Mouse (Mus musculus) adrenal gland, postnatal 4 days (tissue): ENCODE results near the gene Pgs1. TPM values are rescaled to one million over a fixed set of nuclear protein-coding genes. Genes with fewer than 3 reads are reported as not detected.
A peak's percentile ranks its signal among the peaks of the same experiment; 100 is the strongest.

ENCODE experiments used
- DNase-seq, 2 experiments: peaks; one replicate each; pipeline ENCODE4 v3.0.0; 2021 to 2022; ENCODE audit warnings: low spot score in 2 of 2, mixed read lengths in 2 of 2
- total RNA-seq, 2 experiments: library from RNA; stranded (reverse); gene quantifications; 2 replicates each; pipeline ENCODE4 v1.2.3; 2021

Gene Pgs1
- total RNA-seq, 2 experiments from 2014 or later = 39.1 to 40.4 TPM

DNA sequence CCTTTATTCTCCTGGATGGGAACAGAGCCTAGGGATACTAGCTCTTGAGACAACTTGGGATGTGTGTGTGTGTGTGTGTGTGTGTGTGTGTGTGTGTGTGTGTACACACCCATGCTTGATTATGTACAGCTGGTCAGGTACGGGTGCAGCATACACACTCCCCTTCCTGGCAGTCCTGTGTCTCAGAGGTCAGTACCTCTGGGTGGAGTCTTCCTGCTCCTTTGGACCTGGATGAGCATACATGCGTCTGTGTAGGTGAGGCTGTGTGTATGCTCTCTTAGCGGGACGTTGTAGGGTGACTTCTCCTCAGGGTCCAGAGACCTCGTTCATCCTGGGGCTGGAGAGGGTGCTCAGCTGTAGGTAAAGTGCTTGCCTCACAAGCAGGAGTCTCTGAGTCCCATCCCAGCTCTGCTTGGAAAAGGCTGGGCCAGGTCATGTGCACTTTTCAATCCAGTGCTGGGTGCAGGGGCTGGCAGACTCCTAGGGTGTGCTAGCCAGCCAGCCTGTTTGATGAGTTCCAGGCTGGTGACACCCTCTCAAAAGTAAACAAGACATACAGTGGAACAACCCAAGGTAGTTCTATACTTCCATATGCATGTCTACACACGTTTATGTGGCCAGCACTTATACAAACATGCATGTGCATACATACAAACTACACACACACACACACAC lies 13.3 kb downstream of the Pgs1 start:
- no peak for DNase-seq

DNA sequence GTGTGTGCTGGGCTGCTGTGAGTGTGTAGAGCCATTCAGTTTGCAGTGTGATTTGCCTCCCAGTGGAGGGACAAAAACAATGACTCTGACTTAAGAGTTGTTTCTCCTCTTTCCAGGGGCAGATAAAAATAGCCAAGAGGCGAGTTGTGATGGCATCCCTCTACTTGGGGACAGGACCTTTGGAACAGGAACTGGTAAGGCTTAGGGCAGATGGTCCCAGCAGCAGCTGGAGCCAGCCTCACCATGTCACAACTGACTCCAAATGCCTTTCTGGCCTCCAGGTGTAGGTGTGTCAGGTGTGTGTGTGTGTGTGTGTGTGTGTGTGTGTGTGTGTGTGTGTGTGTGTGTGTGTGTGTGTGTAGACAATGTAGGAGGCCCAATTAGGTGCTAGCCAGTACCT lies 14.0 kb downstream of the Pgs1 start:
- no peak for DNase-seq

DNA sequence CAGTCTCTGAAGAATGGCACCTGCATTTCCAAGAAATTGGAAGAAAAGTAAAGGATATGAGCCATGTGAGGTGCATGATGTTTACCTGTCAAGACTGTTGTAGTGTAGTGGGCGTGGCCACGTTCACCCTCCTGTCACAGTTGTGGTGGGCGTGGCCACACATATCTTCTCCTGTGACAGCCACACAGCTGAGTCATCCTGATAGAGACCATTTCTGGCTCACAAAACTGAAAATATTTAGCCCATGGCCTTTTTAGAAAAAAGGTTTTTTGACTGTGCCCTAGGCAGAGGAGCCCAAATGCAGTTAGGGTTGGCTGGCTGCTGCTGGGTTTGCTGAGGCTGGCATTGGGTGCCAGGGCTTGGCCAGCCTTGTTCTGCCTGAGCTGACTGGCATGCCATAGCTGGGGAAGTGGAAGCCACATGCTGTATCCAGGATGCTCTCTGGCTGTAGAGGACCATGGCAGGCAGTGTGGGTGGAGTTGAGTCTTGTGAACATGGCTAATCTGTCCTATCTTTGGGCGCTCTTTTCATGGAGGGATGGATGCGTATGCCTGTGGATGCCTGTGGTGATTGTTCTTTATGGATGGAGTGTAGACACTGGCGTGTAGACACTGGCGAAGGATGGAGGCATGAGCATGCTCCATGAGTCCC lies 14.6 kb downstream of the Pgs1 start:
- DNase-seq = no peak

DNA sequence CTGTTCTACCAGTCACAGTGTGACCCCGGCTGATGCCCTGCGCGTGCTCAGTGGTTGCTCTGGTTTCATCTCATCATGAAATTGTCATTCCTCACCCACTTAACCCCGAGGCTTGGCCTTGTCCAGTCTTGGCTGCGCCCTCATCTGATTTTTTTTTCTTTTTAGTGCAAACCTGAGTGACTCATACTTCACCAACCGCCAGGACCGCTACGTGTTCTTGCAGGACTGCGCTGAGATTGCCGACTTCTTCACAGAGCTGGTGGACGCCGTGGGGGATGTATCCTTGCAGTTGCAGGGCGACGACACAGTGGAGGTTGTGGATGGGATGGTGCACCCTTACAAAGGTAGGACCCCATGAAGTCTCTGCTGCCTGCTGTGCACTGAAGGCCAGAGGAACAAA lies 17.1 kb downstream of the Pgs1 start:
- no peak for DNase-seq

DNA sequence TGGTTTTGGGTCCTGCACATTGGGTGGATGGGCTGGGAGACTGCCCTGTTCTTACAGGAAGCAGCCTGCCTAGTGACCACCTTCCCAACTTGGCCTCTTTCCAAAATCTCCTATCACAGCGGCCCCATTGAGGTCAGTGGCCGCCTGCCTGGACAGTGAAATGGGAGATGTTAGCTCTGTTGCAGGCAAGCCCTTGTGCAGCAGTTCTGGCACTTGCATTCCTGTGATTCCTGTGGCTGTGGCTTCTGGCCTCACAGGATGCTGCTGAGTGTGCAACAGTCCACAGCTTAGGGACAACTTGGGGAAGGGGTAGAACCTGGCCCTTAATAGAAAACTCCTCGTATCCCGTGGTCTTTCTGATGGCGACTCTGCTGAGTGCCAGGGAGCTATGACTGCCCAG lies 17.6 kb downstream of the Pgs1 start:
- DNase-seq = no peak

DNA sequence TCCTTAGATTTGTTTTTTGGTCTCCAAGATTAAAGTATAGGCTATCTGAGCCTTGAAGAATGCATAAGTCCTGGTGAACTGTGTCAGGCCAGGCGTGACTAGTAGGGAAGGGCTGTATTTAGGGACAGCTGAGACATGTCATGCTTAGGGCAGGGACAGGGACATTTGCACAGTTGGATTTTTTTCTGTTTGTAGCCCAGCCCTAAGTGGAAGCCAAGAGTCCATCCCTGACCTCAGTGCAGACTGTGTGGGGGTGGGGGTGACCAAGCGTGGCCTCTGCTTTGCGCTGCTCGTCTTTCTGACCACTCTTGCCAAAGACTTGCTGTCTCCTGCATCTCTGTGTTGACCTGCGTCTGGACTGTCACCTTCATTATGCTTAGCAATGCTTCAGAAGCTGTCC lies 18.1 kb downstream of the Pgs1 start:
- no peak for DNase-seq

DNA sequence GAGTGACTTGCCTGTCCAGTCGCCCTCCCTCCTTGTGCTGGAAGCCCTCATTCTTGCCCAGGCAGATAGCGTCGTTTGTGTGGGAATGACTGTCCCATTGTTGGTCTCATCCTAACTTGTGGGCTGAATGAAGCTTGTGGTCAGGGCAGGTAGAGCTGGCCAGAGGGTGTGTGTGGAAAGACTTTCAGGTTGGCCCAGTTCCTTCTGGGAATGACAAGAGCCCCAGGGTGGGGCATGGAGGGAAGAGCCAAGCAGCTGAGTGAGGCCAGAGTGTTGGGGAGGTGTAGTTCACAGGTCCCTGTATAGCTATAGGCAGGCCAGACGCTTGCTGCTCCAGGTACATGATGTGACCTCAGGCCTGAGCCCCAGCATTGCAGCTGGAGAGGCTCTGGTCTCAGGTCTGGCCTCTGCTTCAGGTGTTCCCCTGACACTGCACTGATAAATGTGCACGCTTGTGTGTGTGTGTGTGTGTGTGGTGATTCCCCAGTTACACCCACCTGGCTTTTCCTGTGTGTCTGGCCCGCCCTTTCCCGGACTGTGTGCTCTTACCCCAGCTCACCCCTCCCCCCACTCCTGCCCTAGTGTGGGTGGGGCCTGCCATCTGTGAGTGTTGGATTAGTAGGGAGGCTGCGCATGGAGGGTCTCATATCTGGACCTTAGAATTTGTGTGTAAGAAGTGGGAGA lies 21.5 kb downstream of the Pgs1 start:
- no peak for DNase-seq

DNA sequence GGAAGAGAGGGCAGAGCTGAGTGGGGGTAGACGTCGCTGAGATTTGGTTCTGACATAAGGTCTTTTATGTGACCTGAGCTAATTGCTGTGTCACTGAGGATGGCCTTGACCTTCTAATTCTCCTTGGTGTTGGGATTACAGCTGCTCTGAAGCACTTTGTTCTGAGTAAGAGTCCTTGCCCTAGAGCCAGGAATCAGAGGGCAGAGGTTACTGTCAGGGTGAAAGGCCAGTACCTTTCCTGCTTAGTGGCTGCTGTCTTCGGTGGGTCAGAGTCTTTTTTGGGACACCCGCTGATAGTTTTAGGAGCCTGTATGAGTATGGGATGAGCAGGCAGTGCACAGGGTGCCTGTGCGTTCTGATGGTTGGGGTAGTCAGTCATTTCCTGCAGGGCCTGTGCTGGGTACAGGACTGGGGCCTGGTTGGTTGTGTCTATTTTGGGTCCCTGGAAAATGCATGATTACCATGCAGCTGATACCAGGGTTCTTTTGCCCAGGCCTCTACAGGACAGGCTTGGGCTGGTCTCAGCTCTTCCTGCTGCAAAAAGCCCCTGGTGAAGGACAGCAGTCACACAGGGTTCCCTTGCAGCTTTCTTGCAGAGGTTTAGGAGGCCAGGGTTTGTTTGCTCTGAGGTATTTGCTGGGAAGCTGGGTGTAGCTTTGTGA lies 22.2 kb downstream of the Pgs1 start:
- DNase-seq = no peak

DNA sequence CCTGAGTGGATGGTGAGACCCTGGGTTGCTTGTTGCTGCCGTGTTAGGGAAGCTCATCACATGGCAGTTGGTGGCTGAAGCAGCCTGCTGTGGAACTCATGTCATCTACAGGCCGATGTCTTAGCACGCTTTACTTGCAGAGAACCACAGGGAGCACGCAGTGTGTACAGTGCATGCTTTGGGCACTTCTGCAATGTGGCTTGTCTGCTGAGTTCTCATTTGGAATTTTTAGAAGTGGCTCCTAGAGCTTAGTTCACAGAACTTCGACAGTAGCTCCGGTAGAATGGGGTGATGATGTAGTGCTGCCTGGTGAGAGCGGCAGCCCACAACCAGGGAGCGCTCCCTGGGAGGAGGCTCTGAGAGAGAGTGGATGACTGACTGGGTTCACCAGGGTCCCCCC lies 22.8 kb downstream of the Pgs1 start:
- DNase-seq = no peak

DNA sequence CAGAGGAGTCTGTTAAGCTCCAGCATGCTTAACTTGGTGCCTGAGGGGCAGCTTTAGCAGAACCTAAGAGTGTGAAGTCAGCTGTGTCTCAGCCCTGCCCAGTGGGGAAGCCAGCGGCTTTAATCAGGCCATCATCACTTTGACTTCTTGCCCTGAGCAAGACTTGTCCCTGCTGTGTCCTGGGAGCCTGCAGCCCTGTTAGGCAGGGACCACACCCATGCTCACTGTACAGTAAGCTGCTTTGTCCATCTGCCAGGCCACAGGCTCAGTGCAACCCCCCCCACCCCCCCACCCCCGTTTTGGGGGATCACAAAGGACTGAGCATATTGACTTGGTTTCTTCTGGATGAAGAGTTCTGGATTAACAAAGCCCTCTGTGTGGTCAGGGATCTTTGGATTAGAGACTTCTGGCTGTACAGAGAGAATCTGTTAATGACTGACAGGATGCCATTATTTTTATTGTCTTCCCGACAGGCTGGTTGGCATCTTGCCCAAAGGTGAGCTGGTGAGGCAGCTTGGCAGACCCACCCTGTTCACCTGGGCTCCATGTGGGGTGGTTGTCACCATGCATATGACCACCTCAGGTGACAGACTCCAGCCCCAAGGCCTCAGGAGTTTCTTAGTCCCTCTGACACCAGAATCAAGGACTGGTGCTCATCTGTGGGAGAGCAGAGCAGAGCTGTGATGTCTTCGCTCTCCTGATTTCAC lies 23.9 kb downstream of the Pgs1 start:
- no peak for DNase-seq

DNA sequence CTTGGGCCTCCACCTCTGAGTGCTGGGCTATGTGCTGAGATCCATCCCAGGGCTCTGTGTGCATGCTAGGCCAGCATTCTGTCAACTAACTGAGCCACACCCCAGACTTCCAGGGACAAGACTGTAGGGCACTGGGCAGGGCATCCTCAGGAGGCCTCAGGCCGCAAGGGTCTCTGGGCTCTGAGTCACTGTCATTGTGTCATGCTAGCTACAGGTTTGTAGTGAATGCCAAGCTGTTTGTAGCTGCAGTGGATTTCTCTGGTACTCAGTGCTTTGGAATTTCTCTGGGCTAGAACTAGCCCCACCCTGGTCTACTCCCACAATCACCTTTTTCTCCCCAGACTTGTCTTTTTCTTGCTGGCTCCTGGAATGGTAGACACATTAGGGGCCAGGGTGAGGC lies 26.5 kb downstream of the Pgs1 start:
- no peak for DNase-seq

DNA sequence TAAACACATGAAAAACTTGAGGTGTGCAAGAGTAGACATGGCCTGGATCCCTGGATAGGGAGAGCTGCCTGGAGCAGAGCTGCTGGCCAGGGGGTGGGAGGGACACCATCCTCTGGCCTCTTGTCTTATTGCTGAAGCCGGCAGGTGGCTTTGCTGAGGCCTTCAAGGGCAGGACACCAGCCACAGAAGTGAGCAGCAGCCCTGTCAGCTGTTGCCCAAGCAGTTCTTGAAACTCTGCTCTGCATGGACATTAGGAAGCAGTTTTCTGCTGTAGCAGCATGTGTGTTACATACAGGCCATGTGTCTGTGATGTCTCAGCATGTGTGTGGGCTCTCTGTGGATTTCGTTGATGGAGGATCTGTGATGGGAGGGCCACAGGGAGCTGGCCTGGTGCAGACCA lies 27.2 kb downstream of the Pgs1 start:
- DNase-seq = no peak

DNA sequence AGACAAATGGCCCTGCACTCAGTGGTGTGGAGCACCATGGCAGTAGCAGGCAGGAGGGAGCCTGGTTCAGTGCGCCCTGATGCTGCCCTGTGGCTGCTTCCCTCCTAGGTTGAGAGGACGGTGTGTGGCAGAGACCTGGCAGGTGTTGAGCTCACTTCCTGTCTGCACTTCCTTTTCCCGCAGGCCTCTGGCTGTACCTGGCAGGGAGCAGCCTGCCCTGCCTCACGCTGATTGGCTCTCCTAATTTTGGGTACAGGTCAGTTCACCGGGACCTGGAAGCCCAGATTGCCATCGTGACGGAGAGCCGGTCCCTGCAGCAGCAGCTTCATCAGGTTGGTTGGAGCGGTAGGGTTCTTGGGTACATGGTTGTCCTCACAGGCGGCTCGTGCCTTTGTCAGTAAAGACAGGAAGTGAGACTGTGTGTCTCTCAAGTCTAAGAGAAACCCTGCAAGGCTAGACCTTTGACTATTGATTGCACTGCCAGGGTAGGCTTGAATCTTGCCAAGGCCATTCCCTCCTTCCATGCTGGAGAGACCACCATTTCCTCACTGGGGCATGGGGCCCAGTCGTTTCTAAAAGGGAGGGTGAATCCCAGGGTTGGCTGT lies 28.4 kb downstream of the Pgs1 start:
- DNase-seq = no peak

DNA sequence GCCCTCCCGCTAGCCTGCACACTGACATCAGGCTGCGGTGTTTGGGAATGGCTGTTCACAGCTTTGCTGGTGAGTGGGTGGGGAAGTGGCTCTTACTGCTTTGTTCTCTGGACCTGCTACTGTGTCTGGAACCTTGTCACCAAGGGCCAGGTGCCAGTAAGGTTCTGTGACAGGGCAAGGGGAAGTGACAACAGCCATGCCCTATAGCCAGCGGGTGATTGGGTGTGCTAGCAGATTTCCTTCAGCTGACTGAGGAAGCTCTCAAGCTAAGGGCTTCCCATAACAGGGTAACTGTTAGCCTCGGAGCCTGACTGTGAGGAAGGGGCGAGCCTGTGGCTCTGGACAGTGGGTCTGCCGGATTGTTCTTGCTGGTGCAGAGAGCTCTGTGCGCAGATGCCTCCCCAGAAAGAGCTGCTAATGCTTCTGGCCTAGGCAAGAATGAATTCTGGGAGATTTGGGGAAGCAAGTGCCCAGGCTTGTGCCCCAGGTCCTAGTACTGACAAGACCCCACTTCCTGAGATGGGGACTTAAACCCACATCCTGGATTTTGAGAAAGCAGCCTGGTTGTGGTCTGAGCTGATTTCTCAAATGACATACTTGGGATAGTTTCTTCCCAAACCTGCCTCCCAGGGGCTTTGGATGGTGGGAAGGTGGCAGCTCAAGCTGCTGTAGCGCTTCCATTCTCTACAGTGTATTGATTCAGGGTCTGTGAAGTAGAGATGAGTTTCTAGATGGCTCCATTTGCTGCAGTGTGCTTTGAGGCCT lies 29.5 kb downstream of the Pgs1 start:
- no peak for DNase-seq

DNA sequence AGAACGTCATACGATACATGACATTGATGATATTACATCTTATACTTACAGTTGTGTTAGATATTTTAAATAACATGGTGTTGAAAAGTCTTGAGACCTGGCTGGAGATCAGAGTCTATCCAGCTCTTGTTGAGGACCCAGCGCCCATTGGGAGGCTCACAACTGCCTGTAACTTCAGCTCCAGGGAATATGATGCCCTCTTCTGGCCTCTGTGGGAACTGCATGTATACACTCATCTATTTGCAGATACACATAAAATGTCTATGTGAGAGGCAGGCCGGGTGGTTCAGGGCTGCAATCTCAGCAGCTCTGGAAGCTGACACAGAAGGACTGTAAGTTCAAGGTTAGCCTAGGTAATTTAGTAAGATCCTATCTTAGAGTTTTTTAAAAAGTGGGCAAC lies 32.2 kb downstream of the Pgs1 start:
- DNase-seq = no peak

DNA sequence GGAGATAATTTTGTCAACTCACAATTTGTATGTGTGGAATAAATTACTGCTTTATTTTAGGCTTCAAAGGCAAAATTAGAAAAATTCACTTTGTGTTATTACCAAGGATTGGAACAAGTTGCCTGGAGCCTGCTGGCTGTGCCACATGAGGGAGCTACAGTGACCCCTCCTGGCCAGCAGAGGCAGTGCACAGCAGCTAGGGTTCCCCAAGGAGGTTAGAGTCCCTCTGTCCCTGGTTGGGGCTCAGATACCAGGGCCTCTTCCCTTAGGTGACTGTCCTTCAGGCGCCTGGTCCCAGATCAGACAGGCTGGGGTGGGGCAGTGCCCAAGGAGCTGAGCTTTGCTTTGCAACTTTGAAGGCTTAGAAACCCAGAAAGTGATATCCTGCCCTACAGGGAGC lies 35.7 kb downstream of the Pgs1 start:
- DNase-seq = peak; percentile 44 to 49

DNA sequence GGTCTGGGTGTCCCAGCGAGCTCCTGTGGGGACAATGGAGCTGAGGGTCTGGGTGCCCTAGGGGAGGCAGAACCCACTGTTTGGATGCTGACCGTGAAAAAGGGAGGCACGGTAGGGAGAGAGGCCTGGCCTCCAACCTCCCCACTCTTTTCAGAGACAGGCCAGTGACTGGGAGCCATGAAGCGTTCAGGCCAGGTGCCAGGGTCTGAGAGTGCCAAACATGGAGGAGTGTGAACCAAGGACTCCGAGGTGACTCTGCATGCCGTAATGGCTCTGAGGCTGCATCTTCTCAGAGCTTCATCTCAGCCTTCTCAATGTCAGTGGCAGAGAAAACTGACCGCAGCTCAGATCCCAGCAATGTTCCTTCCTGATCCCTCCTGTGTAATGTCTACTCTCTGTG lies 37.4 kb downstream of the Pgs1 start:
- no peak for DNase-seq

DNA sequence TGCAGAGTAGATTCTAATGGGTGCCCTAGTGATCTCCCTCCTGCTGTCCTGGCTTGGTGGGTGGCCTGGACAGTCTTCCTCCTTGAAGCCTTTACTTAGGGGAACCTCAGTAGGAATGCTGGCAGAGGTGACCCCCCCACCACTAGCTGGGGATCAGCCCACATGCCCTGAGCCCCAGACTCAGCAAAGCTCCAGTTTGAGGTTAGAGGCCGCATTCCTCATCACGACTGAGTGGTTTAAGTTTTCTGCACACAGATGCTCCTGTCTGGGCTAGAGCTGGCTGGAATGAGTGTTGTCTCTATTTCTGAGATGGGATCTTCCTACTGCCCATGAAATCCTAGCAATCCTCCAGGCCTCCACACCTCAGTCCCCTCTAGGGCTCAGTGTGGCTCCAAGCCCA lies 38.0 kb downstream of the Pgs1 start:
- DNase-seq = no peak

DNA sequence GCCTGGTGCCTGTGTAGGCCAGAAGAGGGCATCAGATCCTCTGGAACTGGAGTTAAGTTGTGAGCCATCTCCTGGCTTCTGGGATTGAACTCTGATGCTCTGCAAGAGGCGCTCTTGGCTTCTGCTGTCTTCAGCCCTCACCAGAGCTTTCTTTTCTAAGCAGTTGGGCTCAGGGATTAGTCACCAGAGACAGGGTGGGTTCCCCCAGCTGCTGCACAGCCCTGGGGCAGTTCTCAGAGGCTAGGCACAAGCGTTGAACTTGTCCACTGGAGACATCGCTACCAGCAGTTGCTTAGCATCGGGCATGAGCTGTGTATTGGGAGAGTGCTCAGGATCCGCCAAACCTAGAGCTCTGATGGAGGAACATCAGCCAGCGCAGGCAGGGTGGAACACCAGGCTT lies 43.1 kb downstream of the Pgs1 start:
- DNase-seq = no peak

DNA sequence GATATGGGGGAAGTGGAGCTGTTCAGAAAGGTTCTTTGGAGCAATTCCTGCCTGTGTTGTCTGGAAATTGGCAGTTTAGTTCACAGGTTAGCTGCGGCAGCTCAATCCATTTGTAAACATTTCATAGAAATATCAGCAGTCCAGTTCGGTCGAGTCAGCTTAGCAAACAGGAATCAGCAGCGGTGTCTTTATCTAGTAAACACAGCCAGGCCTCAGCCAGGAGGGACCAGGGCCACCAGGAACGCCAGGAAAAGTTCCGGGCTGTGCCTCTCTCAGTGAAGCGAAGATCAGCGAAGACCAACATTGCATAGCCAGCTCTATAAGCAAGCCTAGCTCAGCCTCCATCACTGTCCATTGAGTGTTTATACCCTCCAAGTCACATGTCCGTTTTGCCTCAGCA lies 45.0 kb downstream of the Pgs1 start:
- DNase-seq = no peak
